Mouse (Mus musculus) spleen, embryonic (tissue): ENCODE measurements around the gene Olfr74.
"Not testable (repeated sequence)": the region's sequence is repeated elsewhere in the genome, so short reads cannot be mapped to it uniquely, and the experiment has no call there.

Experiments
- CTCF ChIA-PET: fragments of 350-600 bp; sonication (Branson Sonifier 250); formaldehyde crosslinking; loops from one replicate; lab custom pipeline; 2022; lab: Charles Lee

Gene Olfr74

GRCm38 (mm10) chr2:87974563-87974962, at the start of gene Olfr74:
TSS of gene Olfr74 (minus strand) at chr2:87974663.
- CTCF ChIA-PET: no interaction called here

GRCm38 (mm10) chr2:88022474-88022873, 48.0 kb upstream of the Olfr74 start, which contains the start of gene Olfr1161:
TSS of gene Olfr1161 (plus strand) at chr2:88022774.
- CTCF ChIA-PET: not testable (repeated sequence)

GRCm38 (mm10) chr2:88007515-88008318, 33.3 kb upstream of the Olfr74 start, which contains the start of gene Olfr1160:
TSS of gene Olfr1160 (minus strand) at chr2:88008268.
- CTCF ChIA-PET: no interaction called here

- CTCF ChIA-PET: no interaction called here
Measured at GRCm38 (mm10) chr2:87989813-87990212, 15.3 kb upstream of the Olfr74 start, which contains the start of gene Olfr1158. TSS of gene Olfr1158 (plus strand) at chr2:87990113.

- CTCF ChIA-PET: no interaction called here
Measured at GRCm38 (mm10) chr2:87968199-87968598, 6.3 kb downstream of the Olfr74 start, which contains the start of gene Olfr1157. TSS of gene Olfr1157 (minus strand) at chr2:87968299.

- CTCF ChIA-PET: no interaction called here
Measured at GRCm38 (mm10) chr2:87953000-87953399, 21.5 kb downstream of the Olfr74 start, which contains the start of gene Olfr1156. TSS of gene Olfr1156 (minus strand) at chr2:87953100.

GRCm38 (mm10) chr2:87945037-87945436, 29.4 kb downstream of the Olfr74 start, which contains the start of gene Olfr1155:
TSS of gene Olfr1155 (minus strand) at chr2:87945137.
- CTCF ChIA-PET: interaction anchor here (0.6 kb wide), 1 partner anchor 480 kb away, joined by 4 read pairs; no protein-coding TSS in a partner anchor
